Mouse (Mus musculus) mature B cell (primary cell): ENCODE measurements around the gene Ufc1.

Source experiments
- in situ Hi-C: fragments of 300-500 bp; cut with MboI; formaldehyde crosslinking; loops from 2 replicates; pipeline ENCODE4 v1.14.3; 2019

Gene Ufc1

DNA sequence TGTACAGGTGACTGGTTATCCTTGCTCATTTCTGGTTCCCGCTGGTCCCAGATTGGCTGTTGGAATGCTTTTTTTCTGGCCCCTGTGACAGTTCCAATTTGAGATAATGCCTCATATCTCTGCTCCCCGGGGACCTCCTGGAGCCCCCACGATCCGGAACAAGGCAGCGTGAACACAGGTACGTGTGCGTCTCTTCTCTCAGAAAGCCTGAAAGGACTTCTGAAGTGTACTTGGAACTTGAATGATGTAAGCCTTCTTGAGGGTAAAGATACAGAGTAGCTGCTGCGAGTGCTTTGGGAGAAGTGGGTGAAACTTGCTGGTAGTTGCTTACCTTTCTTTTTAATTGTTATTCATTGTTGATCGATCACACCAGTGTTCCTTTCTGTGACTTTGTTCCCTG, 23.6 kb downstream of the Ufc1 start:
- in situ Hi-C loops, result no loop called here

DNA sequence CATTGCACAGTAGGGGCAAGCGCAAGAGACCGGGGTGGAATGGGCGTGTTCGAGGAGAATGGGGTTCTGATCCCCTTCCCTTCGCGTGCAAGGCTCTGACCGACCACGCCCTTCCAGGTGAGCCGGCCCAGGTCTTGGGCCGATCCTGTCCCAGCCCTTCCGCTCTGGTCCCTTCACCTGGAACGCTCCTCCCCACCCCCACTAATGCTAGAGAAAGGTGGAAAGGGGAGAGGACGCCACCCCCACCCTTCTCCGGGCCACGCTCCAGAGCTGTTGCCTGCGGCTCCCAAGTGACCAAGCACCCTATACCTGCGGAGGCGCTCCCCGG, 24.3 kb downstream of the Ufc1 start:
- in situ Hi-C loops, result no loop called here

DNA sequence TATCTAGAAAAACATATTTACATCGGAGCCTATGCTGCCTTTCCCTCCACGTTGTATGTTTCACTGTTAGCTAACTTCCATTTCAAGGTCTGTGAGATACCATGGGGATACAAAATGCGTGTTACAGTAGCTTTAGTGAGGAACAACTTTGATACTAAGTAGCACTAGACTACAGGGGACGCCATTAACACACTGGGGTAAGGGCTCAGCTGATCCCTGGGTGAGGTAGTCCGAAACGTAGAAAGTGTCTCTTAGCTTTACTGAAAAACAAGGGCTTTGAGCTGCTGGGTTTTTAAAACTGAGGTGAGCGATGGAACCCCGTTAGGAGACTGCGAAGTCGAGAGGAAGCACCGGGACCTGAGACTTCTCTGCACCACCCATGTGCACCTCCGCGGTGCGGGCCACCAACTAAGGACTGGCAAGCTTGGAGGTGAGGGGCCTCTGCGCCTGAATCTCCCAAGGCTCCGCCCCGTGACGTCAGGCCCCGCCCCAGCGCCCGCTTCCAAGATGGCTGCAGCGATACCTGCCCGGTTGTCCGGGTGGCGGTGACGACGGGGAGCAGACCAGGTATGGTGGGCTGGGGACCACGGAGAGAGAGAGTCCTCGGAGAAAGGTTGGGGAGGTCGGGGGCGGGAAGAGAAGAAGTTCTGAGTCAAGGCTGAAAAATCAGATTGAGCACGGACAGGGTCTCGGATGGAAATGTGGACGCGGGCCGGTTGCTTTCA, 24.8 kb downstream of the Ufc1 start, which contains the start of gene B4galt3:
TSS of gene B4galt3 (plus strand) at position 481 of the 725 bp plus-strand sequence.
- in situ Hi-C loops, result no loop called here

DNA sequence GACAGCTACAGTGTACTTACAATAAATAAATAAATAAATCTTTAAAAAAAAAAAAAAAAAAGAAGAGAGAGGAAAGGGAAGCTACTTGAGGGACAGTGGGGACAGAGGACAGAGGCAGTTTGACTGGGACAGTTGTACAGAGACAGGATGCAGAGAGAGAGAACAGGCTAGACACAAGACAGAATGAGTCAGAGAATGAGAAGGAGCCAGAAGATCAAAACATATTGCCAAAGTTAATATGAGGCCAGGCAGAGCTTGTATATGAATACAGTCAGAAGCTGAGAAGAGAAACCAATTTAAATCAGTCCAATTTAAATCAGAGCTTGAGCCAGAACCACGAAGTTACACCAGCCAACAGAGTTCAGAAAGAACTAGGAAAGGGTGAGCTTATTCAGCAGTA, 26.5 kb downstream of the Ufc1 start:
- in situ Hi-C loops, result no loop called here

DNA sequence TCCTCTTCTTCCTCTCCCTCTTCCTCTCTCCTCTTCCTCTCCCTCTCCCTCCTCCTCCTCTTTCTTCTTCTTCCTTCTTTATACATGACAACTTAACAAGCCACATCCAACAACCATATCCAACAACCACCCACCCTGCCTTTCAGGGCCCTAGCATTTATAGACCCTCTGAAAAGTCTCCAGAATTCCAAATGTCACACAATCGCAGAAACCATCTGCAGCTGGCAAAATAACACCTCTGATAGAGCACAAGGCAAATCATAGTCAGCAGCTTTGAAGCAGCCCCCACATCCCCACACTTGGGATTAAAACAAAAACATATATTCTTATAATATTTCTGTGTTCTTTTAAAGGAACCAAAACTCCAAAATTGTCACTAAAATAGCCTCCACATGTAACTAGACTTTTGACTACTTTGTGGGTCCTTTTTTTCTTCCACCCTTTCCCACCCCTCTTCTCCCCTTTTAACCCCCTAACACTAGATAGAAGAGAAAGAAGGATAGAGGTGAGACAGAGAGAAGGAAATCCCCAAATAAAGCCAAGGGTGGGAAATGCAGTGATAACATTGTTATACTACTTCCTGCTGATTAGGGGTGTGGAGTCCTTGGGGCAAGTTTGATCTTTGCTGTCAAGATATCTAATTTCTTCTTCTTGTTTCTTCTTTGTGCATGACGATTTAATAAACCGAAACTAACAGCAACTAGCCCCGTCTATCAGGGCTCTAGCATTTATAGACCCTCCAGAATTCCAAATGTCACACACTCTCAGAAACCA, 28.7 kb downstream of the Ufc1 start:
- in situ Hi-C loops, result no loop called here

DNA sequence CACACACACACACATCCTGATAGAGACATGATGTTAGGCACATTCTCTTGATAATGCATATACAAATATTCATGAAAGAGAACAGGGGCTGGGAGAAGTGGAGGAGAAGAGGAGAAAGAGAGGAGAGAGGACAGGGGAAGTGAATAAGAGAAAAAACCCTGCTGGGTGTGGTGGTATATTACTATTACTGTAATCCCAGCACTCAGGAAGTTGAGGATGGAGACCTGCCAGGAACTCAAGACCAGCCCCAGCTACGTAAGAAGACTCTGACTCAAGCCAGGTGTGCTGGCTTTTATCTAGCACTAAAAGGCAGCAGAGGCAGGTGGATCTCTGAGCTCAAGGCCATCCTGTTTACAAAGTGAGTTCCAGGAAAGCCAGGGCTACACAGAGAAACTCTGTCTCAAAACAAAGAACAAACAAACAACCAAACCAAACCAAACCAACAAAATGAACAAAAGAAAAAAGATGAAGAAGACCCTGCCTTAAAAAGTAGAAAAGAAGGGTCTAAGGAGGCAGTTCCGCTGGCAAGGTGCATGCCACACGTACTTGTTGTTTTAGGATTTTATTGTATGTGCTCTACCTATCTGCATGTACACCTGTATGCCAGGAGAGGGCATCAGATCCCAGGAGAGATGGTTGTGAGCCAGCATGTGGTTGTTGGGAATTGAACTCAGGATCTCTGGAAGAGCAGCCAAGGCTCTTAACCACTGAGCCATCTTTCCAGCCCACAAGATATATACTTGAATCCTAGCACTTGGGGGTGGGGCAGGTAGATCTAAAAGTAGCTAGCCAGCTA, 31.0 kb downstream of the Ufc1 start:
- in situ Hi-C loops, result no loop called here

DNA sequence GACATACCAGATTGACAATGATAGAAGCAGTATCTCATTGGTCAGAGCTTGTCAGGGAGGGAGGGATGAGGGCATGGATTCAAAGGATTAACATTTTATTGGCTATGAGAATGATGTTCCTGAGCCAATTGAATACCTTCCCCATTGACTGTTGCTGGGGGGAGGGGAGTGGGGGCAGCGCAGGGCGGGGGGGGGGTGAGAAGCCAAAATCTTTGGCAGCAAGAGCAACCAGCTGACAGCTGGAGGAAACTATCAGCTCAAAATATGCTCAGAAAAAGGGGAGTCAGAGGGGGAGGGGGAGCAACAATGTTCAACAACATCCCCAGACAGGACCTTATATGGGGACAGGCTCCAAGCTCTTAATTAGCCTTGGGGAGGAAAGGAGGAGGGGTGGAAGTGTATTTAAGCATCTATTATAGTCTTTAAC, 31.6 kb downstream of the Ufc1 start:
- in situ Hi-C loops, result no loop called here

DNA sequence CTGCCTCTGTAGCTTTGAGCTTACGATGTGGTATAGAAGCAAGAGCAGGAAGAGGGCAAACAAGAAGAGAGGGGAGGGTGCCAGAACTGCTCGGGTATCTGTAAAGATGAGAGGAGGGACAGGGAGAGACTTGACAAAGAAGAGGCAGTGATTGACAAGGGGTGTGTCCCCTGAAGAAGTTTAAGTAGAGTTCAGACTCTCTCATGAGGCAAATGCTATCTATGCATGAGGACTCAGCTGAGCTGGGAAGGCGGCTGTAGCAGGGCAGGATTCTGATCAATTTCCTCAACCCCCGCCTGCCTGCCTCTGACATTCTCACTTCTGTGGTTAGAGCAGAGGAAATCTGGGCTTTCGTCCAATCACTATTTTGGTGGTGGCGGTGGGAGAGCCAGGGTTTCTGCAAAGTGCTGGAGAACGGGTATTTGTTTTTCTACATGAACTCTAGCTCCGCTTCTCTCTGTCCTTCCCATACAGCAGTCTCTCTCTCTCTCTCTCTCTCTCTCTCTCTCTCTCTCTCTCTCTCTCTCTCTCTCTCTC, 32.2 kb downstream of the Ufc1 start:
- in situ Hi-C loops, result no loop called here

DNA sequence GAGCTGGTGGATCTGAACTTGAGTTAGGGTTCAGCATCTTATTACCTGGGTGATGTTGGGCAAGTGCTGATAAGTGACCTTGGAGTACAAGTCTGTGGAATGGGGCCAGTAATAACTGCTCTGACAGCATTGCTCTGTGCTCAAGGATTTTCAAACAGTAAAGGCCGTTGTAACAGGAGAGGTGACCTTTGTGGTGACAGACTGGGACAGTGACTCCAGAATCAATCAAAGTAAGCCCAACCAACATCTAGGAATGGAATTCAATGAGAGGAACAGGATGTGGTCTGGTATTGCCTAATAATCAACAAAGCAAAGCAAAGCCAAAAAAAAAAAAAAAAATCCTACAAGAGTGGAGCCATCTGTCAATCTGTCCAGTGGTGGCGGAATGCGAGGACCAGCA, 34.5 kb downstream of the Ufc1 start:
- in situ Hi-C loops, result no loop called here

DNA sequence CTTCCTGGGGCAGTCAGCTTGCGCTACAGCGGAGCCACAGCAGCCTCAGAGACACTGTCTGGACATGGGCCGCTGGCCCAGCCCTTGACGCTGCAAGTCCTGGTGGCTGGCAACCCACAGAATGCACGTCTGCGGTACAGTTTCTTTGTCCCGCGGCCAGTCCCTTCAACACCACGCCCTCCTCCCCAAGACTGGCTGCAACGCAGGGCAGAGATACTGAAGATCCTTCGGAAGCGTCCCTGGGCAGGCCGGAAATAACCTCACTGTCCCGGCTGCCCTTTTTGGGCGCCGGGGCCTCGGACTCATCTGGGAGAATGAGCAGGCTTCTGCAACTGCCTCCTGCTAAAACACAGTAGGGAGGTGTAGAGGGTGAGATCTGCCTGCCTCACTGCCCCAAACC, 35.9 kb downstream of the Ufc1 start:
- in situ Hi-C loops, result no loop called here

DNA sequence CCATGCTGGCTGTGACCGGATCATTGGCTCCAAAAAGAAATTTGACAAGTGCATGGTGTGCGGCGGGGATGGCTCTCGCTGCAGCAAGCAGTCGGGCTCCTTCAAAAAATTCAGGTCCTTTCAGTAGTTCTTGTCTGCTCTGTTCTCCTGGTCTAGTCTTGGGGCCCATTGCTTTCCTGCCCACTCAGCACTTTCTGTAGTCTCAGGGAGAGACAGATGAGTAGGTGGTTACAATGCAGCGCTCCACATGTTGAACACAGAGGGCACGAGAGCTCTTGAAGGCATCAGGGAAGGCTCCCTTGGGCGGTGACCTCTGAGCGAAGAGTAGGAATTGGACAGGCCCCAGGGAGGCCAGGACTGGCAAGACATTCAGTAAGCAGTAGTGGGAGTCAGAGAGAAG, 37.0 kb downstream of the Ufc1 start:
- in situ Hi-C loops, result no loop called here

DNA sequence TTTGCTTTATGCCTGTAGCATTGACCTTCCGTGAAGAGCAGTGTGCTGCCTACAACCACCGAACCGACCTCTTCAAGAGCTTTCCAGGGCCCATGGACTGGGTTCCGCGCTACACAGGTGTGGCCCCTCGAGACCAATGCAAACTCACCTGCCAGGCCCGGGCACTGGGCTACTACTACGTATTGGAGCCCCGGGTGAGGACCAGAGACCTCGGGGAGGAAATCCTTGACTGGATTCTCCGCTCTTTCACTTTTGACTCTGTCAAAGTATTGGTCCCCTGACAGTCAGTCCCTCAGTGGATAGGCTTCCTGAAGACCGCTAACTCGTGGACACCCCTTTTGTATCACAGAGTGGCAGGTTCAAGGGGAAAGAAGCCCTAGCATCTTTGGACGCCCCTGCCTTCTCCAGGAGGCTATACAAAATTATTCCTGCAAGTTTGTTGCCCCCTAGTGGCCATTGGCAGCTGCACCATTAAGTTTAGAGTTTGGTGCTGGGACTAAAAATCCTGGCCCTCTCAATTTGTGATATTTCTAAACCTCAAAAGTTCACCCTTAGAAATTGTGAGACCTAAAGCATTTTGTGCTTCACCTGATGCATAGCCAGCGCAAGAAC, 37.8 kb downstream of the Ufc1 start:
- in situ Hi-C loops, result no loop called here

DNA sequence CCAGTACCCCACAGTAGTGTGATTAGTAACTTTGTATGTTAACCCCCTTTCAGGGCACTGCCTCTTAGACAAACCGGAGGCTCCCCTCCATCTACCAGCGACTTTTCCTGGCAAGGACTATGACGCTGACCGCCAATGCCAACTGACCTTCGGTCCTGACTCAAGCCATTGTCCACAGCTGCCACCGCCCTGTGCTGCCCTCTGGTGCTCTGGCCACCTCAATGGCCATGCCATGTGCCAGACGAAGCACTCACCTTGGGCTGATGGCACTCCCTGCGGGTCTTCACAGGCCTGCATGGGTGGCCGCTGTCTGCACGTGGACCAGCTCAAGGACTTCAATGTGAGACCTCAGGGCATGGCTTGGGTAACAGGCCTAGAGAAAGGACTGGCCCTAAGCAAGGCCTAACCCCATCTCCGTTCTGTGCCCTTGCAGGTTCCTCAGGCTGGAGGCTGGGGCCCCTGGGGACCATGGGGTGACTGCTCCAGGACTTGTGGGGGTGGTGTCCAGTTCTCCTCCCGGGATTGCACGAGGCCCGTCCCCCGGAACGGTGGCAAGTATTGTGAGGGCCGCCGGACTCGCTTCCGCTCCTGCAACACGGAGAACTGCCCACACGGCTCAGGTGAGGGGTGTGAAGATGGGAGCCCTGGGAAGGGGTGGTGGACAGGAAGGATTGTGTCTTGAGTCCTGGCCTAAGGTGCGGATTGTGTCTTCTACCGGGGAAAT, 38.6 kb downstream of the Ufc1 start:
- in situ Hi-C loops, result no loop called here

DNA sequence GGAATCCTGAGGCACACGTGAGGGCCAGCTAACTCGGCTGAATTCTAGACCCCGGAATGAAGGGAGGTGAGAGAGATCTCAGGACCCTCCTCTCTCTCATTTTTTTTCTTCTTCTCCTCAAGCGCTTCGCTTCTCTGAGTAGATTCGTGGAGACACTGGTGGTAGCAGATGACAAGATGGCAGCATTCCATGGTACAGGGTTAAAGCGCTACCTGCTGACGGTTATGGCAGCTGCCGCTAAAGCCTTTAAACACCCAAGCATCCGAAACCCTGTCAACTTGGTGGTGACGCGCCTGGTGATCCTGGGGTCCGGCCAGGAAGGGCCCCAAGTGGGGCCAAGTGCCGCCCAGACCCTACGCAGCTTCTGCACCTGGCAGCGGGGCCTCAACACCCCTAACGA, 42.4 kb downstream of the Ufc1 start:
- in situ Hi-C loops, result no loop called here

DNA sequence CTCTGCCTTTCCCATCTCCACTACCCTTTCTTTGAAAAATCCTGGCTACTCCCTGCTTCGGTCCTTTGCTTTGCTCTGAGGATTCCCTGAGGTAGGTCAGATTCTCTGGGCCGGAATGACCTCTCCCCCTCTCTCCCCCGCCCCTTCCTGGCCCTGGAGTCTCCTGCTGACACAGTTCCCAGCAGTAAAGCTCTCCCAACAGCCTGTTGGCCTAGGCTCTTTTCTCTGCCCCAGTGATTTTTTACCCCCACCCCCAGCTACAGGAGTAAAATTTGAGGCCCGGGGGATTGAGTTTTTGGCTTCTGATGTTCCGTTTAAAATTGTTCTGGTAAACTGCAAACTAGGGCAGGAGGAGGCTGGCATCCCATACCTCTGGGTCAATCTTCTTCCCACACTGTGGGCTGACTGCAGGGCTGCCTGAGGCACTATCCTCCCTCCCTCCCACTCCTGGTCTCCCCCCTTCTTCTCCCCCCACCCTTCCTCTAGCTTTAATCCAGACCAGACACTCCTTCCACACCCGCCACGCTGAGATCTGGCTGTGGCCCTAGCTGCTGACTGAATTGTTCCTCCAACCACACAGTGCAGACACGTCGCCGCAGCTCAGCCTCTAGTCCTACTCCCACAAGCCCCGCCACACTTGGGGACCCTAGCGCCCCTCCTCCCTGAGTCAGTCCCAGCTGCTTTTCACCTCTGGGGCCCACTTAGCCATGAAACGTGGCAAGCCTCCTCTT, 43.1 kb downstream of the Ufc1 start:
- in situ Hi-C loops, result no loop called here

DNA sequence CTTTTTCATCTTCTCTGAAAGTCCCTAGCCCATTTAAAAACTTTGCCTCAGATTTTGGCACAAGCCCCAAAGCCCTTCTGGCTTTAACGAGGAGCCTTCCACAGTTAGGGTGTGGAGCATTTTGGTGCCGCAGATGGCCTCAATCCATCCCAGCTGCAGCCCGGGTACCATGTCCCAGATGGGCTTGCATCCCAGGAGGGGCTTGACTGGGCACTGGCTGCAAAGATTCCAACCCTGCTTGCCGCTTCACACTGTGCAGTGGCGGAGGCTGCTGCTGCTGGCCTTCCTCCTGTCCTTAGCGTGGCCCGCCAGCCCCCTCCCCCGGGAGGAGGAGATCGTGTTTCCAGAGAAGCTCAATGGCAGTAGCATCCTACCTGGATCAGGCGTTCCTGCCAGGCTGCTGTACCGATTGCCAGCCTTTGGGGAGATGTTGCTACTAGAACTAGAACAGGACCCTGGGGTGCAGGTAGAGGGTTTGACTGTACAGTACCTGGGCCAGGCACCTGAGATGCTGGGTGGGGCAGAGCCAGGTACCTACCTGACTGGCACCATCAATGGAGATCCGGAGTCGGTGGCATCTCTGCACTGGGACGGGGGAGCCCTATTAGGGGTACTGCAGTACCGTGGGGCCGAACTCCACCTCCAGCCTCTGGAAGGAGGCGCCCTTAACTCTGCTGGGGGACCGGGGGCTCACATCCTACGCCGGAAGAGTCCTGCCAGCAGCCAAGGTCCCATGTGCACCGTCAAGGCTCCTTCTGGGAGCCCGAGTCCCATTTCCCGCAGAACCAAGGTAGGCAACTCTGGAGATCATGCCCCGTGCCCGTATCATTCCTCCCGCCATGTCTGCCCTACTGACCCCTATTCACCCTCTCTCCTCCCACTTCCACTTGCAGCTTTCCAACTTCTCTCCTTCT, 43.9 kb downstream of the Ufc1 start, which contains the start of gene Ndufs2:
TSS of gene Ndufs2 (minus strand) at position 709 of the 914 bp plus-strand sequence.
- in situ Hi-C loops, result no loop called here

DNA sequence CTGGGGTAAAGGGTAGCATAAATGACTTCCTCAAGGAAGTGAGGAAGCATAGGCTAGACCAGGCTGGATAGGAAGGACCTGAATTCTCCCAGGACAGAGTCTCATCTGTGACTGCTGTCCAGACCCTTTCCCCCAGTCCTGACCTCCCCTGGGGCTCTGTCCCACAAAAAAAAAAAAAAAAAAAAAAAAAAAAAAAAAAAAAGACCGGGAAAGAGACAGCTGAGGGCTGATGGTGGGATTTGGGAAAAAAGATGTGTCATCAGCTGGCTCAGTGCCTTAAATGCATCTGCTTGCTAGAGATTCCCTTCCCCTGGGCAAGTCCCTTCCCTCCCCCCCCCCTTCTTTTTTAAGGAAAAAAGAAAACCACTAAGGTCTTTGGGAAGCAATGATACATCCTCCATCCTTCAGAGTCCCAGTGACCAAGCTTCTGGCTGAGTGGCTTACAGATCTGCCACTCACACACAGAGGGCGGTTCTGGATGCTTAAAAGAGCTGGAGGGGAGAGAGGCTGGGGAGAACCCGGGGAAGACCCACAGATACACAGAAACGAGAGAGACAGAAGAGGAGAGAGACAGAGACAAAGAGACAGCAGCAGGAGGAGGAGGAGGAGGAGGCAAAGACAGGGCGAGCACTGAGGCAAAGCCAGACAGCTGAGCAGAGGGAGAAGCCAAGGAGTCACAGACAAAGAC, 44.8 kb downstream of the Ufc1 start, which contains the start of gene Adamts4:
TSS of gene Adamts4 (plus strand) at position 509 of the 688 bp plus-strand sequence.
- in situ Hi-C loops, result no loop called here

DNA sequence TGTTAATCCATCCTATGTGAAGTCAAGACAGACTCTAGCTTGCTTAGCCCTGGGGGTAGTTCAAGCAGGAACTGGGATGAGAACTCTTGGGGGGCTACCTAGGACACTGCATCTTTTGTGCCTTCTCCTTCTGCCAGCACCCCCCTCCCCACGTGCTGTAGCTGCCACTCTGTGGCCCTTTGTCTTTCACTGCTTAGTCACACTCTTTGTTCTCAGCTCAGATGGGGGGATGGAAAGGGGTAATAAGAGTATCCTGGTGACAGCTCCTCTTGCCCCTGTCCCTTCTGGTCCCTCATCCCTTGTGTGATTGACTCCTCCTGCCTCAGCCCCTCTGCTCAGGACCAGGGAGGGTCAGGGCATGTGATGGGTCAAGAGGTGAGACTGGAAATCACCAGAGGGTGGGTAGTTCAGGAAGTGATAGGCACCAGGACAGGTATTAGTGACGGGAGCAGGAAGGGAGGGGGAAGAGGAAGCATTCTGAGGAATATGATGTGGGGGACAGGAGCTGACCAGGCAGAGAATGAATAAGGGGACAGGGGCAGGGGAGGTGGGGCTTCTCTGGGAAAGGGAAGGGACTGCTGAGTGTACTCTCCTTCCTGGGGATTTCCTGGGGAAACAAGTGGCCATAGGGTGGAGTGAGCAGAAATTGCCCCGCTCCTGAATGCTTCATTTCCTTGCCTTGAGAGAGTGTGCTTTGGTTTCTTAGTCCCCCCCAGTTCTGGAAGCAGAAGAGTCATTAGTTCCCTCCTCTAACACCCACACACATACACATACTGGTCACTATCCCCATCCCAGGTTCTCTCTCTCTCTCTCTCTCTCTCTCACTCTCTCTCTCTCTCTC, 46.2 kb downstream of the Ufc1 start:
- in situ Hi-C loops, result no loop called here
